Mouse (Mus musculus): ENCODE data around the gene Qpctl.
A peak's percentile ranks its signal among the peaks of the same experiment; 100 is the strongest.

The Qpctl gene

GRCm38 (mm10) chr7:19119631-19120429, 29.3 kb downstream of the Qpctl start, which contains the start of gene Fbxo46:
Gene Fbxo46, plus strand, starts transcription at chr7:19119859.
- peak; percentile 87 for DNase-seq

GRCm38 (mm10) chr7:19119083-19119482, 30.0 kb downstream of the Qpctl start:
- no peak for DNase-seq

DNA sequence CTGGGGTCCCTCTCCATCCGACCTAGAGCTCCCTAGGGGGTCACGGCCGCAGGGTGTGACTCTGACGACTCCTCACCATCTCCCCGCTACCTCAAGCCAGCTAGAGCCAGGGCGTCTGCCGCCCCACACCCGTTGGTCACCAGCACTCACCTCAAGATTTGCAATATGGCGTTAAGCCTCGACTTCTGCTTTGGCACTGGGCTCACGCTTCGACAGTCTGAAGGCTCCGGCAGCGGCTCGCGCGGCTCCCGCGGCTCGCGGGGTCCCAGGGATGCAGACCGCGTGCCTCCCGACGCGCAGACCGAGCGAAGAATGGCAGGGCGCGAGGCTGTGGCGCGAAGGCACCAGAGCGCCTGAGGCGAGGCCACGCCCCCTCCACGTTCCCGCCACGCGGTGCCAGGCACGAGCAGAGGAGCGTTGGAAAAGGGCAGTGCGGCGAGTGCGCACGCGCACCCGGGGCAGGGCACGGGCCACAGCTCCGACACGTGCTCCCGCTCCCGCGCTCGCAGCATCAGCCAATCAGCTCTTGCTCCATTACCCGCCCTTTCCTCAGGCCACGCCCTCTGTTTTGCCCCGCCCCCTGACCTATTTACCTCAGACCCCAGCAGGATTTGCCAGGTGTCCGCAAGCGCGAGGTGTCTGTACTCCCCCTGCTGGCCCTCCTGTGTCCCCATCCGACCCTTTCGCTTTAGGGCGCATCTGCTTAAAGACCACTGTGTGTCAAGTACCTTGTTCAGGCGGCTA, 30.9 kb downstream of the Qpctl start, which contains the start of gene Gm4969:
Gm4969 (minus strand) TSS at position 341 of the 744 bp plus-strand sequence.
- peak; percentile 79 for DNase-seq

- DNase-seq = no peak
Observed at GRCm38 (mm10) chr7:19109565-19109964, 39.5 kb downstream of the Qpctl start.

DNA sequence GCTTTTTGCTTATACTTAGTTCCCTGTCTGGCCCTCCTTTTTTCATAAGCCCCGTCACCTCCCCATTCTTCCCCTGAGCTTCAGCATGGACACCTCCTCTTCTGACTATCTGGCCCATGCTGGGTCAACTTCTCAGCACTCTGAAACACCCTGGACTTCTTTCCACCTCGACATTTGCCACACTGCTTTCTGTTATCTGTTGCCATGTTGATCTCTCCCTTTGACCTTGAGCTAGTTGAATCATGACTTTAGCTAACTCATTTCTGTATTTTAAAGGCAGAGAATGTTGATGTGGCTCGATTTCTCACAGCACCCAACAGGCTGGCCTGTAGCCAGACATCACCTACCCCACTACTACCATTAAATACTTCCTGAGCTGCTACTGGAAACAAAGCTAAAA, 41.7 kb downstream of the Qpctl start:
- DNase-seq = no peak

DNA sequence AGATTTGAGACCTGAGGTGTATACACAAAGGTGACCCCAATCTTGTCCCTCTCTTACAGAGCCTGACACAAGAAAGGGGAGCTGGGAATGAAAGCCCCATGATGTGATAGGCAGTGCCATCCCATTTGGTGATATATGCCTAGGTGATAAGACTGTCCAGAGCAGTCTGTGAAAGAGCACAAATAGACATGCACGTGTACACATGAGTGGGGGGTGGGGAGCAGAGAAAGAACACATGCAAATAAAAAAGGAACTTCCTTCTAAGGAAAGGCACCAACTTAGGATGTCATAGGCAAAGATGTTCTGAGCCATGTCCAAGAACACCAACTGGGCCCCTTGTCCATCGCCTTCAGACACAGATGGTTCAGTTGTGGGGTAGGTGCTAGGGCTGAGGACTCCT, 44.6 kb downstream of the Qpctl start:
- DNase-seq = no peak

DNA sequence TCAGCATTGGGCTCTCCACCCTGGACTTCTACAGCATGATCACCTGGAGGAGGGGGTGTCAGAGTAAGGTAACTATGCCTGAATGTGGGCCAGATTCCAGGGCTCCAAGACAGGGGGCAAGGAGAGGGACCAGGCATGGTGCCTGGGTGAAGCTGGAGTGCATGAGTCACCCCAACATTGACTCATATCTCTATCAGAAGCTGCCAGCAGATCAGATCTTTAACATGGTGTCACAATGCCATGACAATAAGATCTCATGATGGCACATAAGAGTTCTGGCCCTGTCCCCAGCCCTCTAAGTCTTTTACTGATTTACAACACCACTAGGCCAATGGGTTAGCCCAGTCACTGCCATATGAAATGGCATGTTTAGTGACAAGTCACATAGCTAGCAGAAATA, 45.4 kb downstream of the Qpctl start:
- DNase-seq = no peak

DNA sequence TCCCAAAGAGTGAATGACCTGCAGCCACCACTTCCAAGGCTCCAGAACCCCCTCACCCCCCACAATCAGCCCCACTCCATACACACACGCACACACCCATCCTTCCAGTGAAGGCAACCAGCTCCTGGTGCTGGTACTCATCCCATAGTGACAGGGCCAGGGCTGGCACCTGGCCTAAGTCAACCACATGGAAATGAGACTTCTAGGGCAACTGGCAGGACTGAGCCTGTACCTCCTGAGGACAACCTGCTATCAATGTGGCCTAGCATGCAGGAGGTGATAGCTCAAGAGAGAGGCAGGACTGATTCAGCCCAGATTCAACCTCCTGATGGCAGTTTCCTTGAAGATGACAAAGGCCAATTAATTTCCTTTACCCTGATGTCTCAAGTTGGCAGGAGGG, 48.8 kb downstream of the Qpctl start:
- no peak for DNase-seq

DNA sequence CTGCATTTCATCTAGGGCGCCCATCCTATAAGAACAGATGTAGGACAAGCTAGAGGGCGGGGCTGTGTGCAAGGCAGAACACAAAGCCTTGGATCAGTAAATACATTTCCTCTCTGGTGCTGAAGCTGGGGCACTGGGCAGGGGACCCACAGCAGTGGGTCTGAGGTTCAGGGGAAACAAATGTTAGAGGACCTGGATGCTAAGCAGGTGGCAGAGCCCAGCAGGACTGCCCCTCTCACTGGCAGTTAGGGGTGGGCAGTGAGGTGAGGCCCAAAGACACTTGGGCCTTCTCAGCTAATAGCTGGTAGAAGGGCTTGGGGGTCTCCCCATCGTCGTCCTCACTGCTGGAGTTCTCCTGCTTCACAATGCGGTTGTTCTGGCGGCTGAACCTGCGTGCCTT, 50.3 kb downstream of the Qpctl start:
- DNase-seq = no peak

DNA sequence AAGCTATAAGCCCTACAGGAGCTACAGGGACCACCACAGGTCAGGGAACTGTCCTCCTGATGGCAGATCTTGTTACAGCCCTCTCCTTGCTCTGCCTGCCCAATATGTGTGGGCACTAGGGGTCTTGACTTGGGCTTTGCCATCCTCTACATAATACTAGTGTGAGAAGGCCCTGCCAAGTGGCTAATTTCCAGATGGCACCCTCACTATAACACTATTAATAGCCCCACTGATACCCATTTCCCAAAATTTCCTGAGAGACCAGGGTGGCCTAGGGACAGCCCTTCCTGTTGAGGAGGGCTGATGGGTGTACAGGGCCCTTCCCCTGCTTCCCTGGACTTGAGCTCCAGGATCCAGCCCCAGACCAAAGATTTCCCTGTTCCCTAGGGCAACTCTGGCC, 51.2 kb downstream of the Qpctl start:
- no peak for DNase-seq

DNA sequence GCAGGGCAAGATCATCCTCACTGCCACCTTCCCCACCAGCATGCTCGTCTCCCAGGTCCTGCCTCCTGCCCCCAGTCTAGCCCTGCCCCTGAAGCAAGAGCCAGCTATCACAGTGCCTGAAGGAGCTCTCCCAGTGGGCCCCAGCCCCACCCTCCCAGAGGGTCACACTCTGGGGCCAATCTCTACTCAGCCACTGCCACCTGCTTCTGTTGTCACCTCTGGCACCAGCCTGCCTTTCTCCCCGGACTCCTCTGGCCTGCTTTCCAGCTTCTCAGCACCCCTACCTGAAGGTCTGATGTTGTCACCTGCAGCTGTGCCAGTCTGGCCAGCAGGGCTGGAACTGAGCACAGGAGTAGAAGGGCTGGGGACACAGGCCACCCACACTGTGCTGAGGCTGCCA, 51.9 kb downstream of the Qpctl start:
- DNase-seq = peak; percentile 14

- peak; percentile 10 for DNase-seq
Observed at GRCm38 (mm10) chr7:19096421-19096976, 52.6 kb downstream of the Qpctl start.

DNA sequence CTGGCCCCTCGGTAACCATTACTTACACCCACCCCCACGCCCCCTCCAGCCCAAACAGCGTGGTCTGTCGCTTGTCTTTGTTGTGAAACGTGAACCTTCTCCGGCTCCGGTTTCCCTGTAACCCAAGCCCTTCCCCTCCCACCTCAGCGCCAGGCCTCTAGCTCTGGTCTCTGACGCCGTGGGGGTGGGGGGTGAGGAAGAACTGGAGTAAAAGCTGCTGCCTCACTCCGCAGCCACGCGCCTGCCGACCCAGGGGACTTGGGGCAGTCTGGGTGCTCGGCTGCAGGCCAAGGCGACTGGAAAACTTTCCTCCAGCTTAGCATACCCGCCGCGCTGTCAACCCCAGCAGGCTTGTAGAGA, 53.4 kb downstream of the Qpctl start:
- peak; percentile 53 for DNase-seq

DNA sequence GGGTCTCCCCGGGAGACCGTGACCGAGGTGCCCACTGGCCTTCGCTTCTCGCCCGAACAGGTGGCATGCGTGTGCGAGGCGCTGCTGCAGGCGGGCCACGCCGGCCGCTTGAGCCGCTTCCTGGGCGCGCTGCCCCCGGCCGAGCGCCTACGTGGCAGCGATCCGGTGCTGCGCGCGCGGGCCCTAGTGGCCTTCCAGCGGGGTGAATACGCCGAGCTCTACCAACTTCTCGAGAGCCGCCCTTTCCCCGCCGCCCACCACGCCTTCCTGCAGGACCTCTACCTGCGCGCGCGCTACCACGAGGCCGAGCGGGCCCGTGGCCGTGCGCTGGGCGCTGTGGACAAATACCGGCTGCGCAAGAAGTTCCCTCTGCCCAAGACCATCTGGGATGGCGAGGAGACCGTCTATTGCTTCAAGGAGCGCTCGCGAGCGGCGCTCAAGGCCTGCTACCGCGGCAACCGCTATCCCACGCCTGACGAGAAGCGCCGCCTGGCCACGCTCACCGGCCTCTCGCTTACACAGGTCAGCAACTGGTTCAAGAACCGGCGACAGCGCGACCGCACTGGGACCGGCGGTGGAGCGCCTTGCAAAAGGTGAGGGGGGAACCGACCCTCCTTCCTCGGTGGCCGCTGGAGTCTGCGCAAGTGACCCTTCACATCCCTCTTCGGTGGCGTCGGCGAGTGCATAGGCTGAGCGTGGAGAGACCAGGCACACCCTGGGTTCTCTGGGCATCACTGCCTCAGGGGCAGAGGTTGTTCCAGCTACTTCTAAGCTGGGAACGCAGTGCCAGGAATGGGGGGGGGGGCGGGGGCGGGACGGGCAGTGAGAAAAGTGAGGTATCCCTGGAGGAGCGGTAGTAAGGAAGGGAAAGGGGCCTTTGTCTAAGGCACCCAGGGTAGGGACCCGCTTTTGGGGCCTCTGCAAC, 54.0 kb downstream of the Qpctl start:
- DNase-seq = peak; percentile 67

DNA sequence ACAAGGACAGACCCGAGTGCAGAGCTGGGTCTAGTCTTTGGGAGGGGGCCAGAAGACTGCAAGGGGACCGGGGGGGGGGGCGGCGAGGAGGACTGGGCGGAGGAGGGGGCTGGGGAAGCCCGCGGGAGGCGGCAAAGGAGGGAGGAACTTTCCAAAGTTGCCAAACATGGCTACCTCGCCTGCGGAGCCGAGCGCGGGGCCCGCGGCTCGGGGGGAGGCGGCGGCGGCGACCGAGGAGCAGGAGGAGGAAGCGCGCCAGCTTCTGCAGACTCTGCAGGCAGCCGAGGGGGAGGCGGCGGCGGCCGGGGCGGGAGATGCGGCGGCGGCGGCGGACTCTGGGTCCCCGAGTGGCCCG, 54.6 kb downstream of the Qpctl start, which contains the start of gene Six5:
Six5 (plus strand) TSS at position 124 of the 355 bp plus-strand sequence.
- DNase-seq = peak; percentile 85

- peak; percentile 97 for DNase-seq
Observed at GRCm38 (mm10) chr7:19093537-19094385, 55.3 kb downstream of the Qpctl start.

- peak; percentile 95 for DNase-seq
Observed at GRCm38 (mm10) chr7:19093174-19093521, 55.9 kb downstream of the Qpctl start.

DNA sequence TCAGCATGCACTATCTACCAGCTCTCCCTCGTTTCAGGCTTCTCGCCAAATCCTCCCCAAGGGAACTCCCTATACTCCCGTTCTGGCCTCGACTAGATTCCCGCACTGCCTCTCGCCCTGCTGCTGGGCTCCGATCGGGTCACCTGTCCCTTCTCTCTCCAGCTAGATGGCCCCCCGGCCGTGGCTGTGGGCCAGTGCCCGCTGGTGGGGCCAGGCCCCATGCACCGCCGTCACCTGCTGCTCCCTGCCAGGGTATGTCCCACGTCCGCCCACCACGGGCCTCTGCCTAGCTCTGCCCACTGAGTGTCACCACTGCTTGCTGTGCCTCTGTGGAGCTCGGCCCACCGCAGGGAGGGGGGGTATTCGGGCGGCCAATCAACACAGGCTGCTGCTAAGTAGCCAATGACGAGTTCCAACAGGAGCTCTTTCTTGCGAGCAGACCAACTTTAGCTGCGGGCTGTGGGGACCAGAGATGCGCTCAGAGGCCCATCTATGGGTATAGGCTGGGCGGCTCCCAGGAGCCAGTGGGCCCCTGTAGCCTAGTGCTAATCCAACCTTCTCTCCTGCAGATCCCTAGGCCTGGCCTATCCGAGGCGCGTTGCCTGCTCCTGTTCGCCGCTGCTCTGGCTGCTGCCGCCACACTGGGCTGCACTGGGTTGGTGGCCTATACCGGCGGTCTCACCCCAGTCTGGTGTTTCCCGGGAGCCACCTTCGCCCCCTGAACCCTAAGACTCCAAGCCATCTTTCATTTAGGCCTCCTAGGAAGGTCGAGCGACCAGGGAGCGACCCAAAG, 56.5 kb downstream of the Qpctl start:
- peak; percentile 57 for DNase-seq

DNA sequence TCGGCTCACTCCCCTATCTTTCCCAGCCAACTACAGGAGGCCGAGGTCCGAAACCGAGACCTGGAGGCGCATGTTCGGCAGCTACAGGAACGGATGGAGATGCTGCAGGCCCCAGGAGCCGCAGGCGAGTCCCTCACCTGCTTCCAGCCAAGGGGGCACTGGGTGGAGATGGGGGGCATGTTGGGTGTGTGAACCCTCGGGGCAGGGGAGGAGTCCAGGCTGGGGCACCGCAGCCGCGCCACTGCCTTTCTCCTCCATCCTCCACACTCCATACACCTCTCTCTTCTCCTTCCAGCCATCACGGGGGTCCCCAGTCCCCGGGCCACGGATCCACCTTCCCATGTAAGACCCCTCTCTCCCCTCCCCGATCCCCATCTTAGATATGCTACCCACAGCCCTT, 57.2 kb downstream of the Qpctl start:
- DNase-seq = peak; percentile 24
